Mouse (Mus musculus) forelimb bud, embryonic 11.5 days (tissue): ENCODE data around the gene Apom.
A peak's percentile ranks its signal among the peaks of the same experiment; 100 is the strongest.

ENCODE experiments used
- DNase-seq: peaks from one replicate; pipeline ENCODE4 v3.0.0-alpha.2; 2012; ENCODE audit warnings: low read depth, low spot score

The Apom gene

GRCm38 (mm10) chr17:35131500-35132173, at the start of gene Apom:
TSS of gene Apom (minus strand) at chr17:35132050.
- DNase-seq, result no peak

- DNase-seq, result no peak
Measured at GRCm38 (mm10) chr17:35180093-35180492, 48.2 kb upstream of the Apom start.

- DNase-seq, result peak; percentile 72
Measured at GRCm38 (mm10) chr17:35178528-35178927, 46.7 kb upstream of the Apom start.

GRCm38 (mm10) chr17:35175968-35176367, 44.1 kb upstream of the Apom start, which contains the start of gene Aif1:
TSS of gene Aif1 (minus strand) at chr17:35176068.
- DNase-seq, result no peak

GRCm38 (mm10) chr17:35175382-35175781, 43.5 kb upstream of the Apom start:
- DNase-seq, result no peak

GRCm38 (mm10) chr17:35174201-35174977, 42.5 kb upstream of the Apom start:
- DNase-seq, result no peak

- DNase-seq, result no peak
Measured at GRCm38 (mm10) chr17:35173329-35173728, 41.5 kb upstream of the Apom start.

GRCm38 (mm10) chr17:35172445-35173234, 40.8 kb upstream of the Apom start:
- no peak for DNase-seq

GRCm38 (mm10) chr17:35168541-35169207, 36.8 kb upstream of the Apom start:
- peak; percentile 68 for DNase-seq

GRCm38 (mm10) chr17:35167794-35168193, 35.9 kb upstream of the Apom start:
- no peak for DNase-seq

GRCm38 (mm10) chr17:35166352-35167035, 34.6 kb upstream of the Apom start:
- DNase-seq, result peak; percentile 78

- DNase-seq, result no peak
Measured at GRCm38 (mm10) chr17:35165451-35166155, 33.8 kb upstream of the Apom start.

- peak; percentile 99 for DNase-seq
Measured at GRCm38 (mm10) chr17:35164568-35165450, 33.0 kb upstream of the Apom start, which contains the start of gene Prrc2a. TSS of gene Prrc2a (minus strand) at chr17:35164897.

GRCm38 (mm10) chr17:35164218-35164567, 32.3 kb upstream of the Apom start:
- no peak for DNase-seq

GRCm38 (mm10) chr17:35163326-35164081, 31.7 kb upstream of the Apom start:
- no peak for DNase-seq

GRCm38 (mm10) chr17:35162730-35163129, 30.9 kb upstream of the Apom start:
- no peak for DNase-seq

- DNase-seq, result no peak
Measured at GRCm38 (mm10) chr17:35162121-35162520, 30.3 kb upstream of the Apom start.

GRCm38 (mm10) chr17:35161421-35161820, 29.6 kb upstream of the Apom start:
- DNase-seq, result no peak

GRCm38 (mm10) chr17:35159638-35160037, 27.8 kb upstream of the Apom start:
- DNase-seq, result no peak
